Mouse (Mus musculus) embryonic facial prominence, embryonic 11.5 days (tissue): ENCODE data around the gene Gm8068. TPM values are rescaled to one million over a fixed set of nuclear protein-coding genes. Genes with fewer than 3 reads are reported as not detected.
"Not testable (repeated sequence)": the region's sequence is repeated elsewhere in the genome, so short reads cannot be mapped to it uniquely, and the experiment has no call there.

Experiments used
- ATAC-seq: fragments of 200-750 bp; cut with Nextera tagmentation; replicated peaks from 2 replicates; pipeline ENCODE4 v1.8.0; 2017; ENCODE audit warnings: low read depth; ENCODE audit not compliant: insufficient number of reproducible peaks, low FRiP score, low TSS enrichment
- DNase-seq: peaks from one replicate; pipeline ENCODE4 v3.0.0-alpha.2; 2015; ENCODE audit warnings: low spot score
- H3K27ac ChIP-seq: fragments of 300-500 bp; sonication (generic); replicated peaks from 2 replicates; pipeline ENCODE4 v1.5.1; 2014; ENCODE audit warnings: mild to moderate bottlenecking, low read depth, low read length, control low read depth
- H3K27me3 ChIP-seq: fragments of 300-500 bp; sonication (generic); 2 replicates; pipeline ENCODE4 v1.6.1; 2014; ENCODE audit warnings: mild to moderate bottlenecking, low read length, moderate library complexity, mixed read lengths; ENCODE audit not compliant: control insufficient read depth, insufficient read depth
- H3K36me3 ChIP-seq: fragments of 300-500 bp; sonication (generic); replicated peaks from 2 replicates; pipeline ENCODE4 v1.6.1; 2014; ENCODE audit warnings: low read depth, mild to moderate bottlenecking, low read length, moderate library complexity, mixed read lengths; ENCODE audit not compliant: control insufficient read depth, insufficient read depth
- H3K4me1 ChIP-seq: fragments of 300-500 bp; sonication (generic); 2 replicates; pipeline ENCODE4 v1.6.1; 2014; ENCODE audit warnings: low read length, mixed read lengths; ENCODE audit not compliant: control insufficient read depth, insufficient read depth
- H3K4me2 ChIP-seq: fragments of 300-500 bp; sonication (generic); 2 replicates; pipeline ENCODE4 v1.6.1; 2014; ENCODE audit warnings: low read depth, mild to moderate bottlenecking, control low read depth, low read length, moderate library complexity
- H3K4me3 ChIP-seq: fragments of 300-500 bp; sonication (generic); 2 replicates; pipeline ENCODE4 v1.5.1; 2014; ENCODE audit warnings: low read depth, low read length, control low read depth
- H3K9ac ChIP-seq: fragments of 300-500 bp; sonication (generic); replicated peaks from 2 replicates; pipeline ENCODE4 v1.6.1; 2014; ENCODE audit warnings: mild to moderate bottlenecking, control low read depth, low read length
- H3K9me3 ChIP-seq: fragments of 300-500 bp; sonication (generic); replicated peaks from 2 replicates; pipeline ENCODE4 v1.6.1; 2016; ENCODE audit warnings: mild to moderate bottlenecking, low read length, inconsistent platforms, mixed read lengths; ENCODE audit not compliant: control insufficient read depth
- WGBS: fragments of 180-500 bp; shearing (Covaris S2); extraction: QIAGEN DNeasy Blood & Tissue Kit; methylation state at CpG from one replicate; pipeline ENCODE4 v1.1.7; 2014; 5-methylcytosine and 5-hydroxymethylcytosine counted together
- polyA plus RNA-seq: library from polyadenylated mRNA; unstranded; fragments of >200 nt; fragmentation: Nextera tagmentation; extraction: Ambion mirVana; gene quantifications from 2 replicates; pipeline ENCODE4 v1.2.1, GENCODE M21; 2014

The Gm8068 gene
- not detected in 2 replicates for polyA plus RNA-seq

GRCm38 (mm10) chr14:41701785-41702184 lies at the start of gene Gm8068:
Gene Gm8068, minus strand, starts transcription at chr14:41701885.
- not testable (repeated sequence) for H3K27me3 ChIP-seq, H3K9me3 ChIP-seq
- WGBS = no CpG with 5 or more reads among the region's 3 CpGs

GRCm38 (mm10) chr14:41750514-41750913 lies 48.8 kb upstream of the Gm8068 start, which contains the start of gene Gm7929:
Gene Gm7929, minus strand, starts transcription at chr14:41750614.
- H3K9me3 ChIP-seq, H3K4me3 ChIP-seq, H3K9ac ChIP-seq, DNase-seq, H3K4me2 ChIP-seq, H3K27ac ChIP-seq, ATAC-seq, H3K4me1 ChIP-seq, H3K27me3 ChIP-seq, H3K36me3 ChIP-seq: not testable (repeated sequence)
- WGBS = no CpG with 5 or more reads among the region's 1 CpGs

More at GRCm38 (mm10) chr14:41701785-41702184, at the start of gene Gm8068:
- not testable (repeated sequence) for H3K4me1 ChIP-seq, H3K4me2 ChIP-seq, H3K36me3 ChIP-seq, H3K9ac ChIP-seq, DNase-seq, ATAC-seq, H3K27ac ChIP-seq, H3K4me3 ChIP-seq

GRCm38 (mm10) chr14:41723437-41723836 lies 21.8 kb upstream of the Gm8068 start:
- H3K9ac ChIP-seq, H3K4me3 ChIP-seq, H3K4me2 ChIP-seq, H3K4me1 ChIP-seq, H3K27ac ChIP-seq, H3K9me3 ChIP-seq, H3K36me3 ChIP-seq, H3K27me3 ChIP-seq, DNase-seq, ATAC-seq: not testable (repeated sequence)
- 75% methylated on average over 17 of the region's 17 CpGs for WGBS

GRCm38 (mm10) chr14:41717180-41717579 lies 15.5 kb upstream of the Gm8068 start:
- H3K4me2 ChIP-seq, ATAC-seq, H3K27me3 ChIP-seq, DNase-seq, H3K27ac ChIP-seq, H3K9me3 ChIP-seq, H3K4me1 ChIP-seq, H3K9ac ChIP-seq, H3K4me3 ChIP-seq, H3K36me3 ChIP-seq: not testable (repeated sequence)
- WGBS = 76% methylated on average over 1 of the region's 1 CpGs

- not testable (repeated sequence) for DNase-seq, H3K4me1 ChIP-seq, H3K4me2 ChIP-seq, H3K27me3 ChIP-seq, H3K27ac ChIP-seq, ATAC-seq, H3K9ac ChIP-seq, H3K36me3 ChIP-seq, H3K9me3 ChIP-seq, H3K4me3 ChIP-seq
- WGBS = 79% methylated on average over 2 of the region's 2 CpGs
Observed at GRCm38 (mm10) chr14:41648176-41648575, 53.5 kb downstream of the Gm8068 start.

Other genes with a start within 250 kb of the Gm8068 start
- gene Gm7954, start 248.4 kb downstream of the Gm8068 start, polyA plus RNA-seq = not detected in 2 replicates
- not detected in 2 replicates for gene Gm3486, start 212.4 kb downstream of the Gm8068 start, polyA plus RNA-seq
- not detected in 2 replicates for gene Gm7970, start 146.3 kb downstream of the Gm8068 start, polyA plus RNA-seq
- gene 1700049E17Rik2, start 128.7 kb downstream of the Gm8068 start, polyA plus RNA-seq = not detected in 2 replicates
- not detected in 2 replicates for gene Gm3072, start 77.3 kb downstream of the Gm8068 start, polyA plus RNA-seq
- not detected in 2 replicates for gene Gm3676, start 55.4 kb downstream of the Gm8068 start, polyA plus RNA-seq
- not detected in 2 replicates for gene Gm7929, start 48.7 kb upstream of the Gm8068 start, polyA plus RNA-seq
- gene Gm47189, start 70.6 kb upstream of the Gm8068 start, polyA plus RNA-seq = not detected in 2 replicates
- gene Gm7980, start 205.4 kb upstream of the Gm8068 start, polyA plus RNA-seq = not detected in 2 replicates
- not detected in 2 replicates for gene 1700049E17Rik1, start 223.1 kb upstream of the Gm8068 start, polyA plus RNA-seq
- gene 1700024B05Rik, start 242.1 kb upstream of the Gm8068 start, polyA plus RNA-seq = not detected in 2 replicates